Mouse (Mus musculus): ENCODE data around the gene Sbp. TPM values are rescaled to one million over a fixed set of nuclear protein-coding genes. Genes with fewer than 3 reads are reported as not detected.

Sbp gene
- polyA plus RNA-seq, 1 experiment = not detected

GRCm38 (mm10) chr17:23971315-23971714 lies 29.8 kb downstream of the Sbp start:
- Histone ChIP-seq H3K36me3 (ENCODE audit: control insufficient read depth, insufficient read depth, low read length) (no peaks in the 10 kb centered on the region), H3K27me3 (ENCODE audit: control insufficient read depth, insufficient read depth, low read length) (no peaks in the 10 kb centered on the region), H3K4me1 (ENCODE audit: control insufficient read depth, insufficient read depth, low read length) (no peaks in the 10 kb centered on the region; the same call in 1 of the 2 replicates), H3K27ac (ENCODE audit: control insufficient read depth, insufficient read depth, low read depth, low read length) (no peak overlapping the region), H3K4me3 (ENCODE audit: control insufficient read depth, low read depth, low read length) (no peak overlapping the region)
- no peak for TF ChIP-seq CTCF (IDR thresholded peaks at IDR 0.05; ENCODE audit: control insufficient read depth, insufficient read depth, insufficient replicate concordance, low read depth, low read length)
- TF ChIP-seq POLR2A (IDR thresholded peaks at IDR 0.05; ENCODE audit: control insufficient read depth, low read depth, low read length) = no peak

- no peaks in the 10 kb centered on the region for H3K4me1 ChIP-seq (ENCODE audit: control insufficient read depth, insufficient read depth, low read length)
- H3K4me3 ChIP-seq (ENCODE audit: control insufficient read depth, low read depth, low read length) = no peak overlapping the region
- H3K36me3 ChIP-seq (ENCODE audit: control insufficient read depth, insufficient read depth, low read length) = no peaks in the 10 kb centered on the region
- no peak for TF ChIP-seq POLR2A (IDR thresholded peaks at IDR 0.05; ENCODE audit: control insufficient read depth, low read depth, low read length)
- no peaks in the 10 kb centered on the region for H3K27me3 ChIP-seq (ENCODE audit: control insufficient read depth, insufficient read depth, low read length)
- H3K27ac ChIP-seq (ENCODE audit: control insufficient read depth, insufficient read depth, low read depth, low read length) = no peak overlapping the region
Measured at GRCm38 (mm10) chr17:23976665-23977064, 35.2 kb downstream of the Sbp start.

GRCm38 (mm10) chr17:23979471-23979870 lies 38.0 kb downstream of the Sbp start:
- Histone ChIP-seq H3K36me3 (ENCODE audit: control insufficient read depth, insufficient read depth, low read length) (no peaks in the 10 kb centered on the region), H3K27ac (ENCODE audit: control insufficient read depth, insufficient read depth, low read depth, low read length) (no peak overlapping the region), H3K4me3 (ENCODE audit: control insufficient read depth, low read depth, low read length) (no peak overlapping the region), H3K4me1 (ENCODE audit: control insufficient read depth, insufficient read depth, low read length) (no peaks in the 10 kb centered on the region; the same call in 1 of the 2 replicates), H3K27me3 (ENCODE audit: control insufficient read depth, insufficient read depth, low read length) (no peaks in the 10 kb centered on the region)
- TF ChIP-seq POLR2A (IDR thresholded peaks at IDR 0.05; ENCODE audit: control insufficient read depth, low read depth, low read length) (no peak), CTCF (IDR thresholded peaks at IDR 0.05; ENCODE audit: control insufficient read depth, insufficient read depth, insufficient replicate concordance, low read depth, low read length) (no peak)

- H3K4me3 ChIP-seq (ENCODE audit: control insufficient read depth, low read depth, low read length) = no peak within 1 kb of the TSS
Measured at GRCm38 (mm10) chr17:23980297-23980909, 38.9 kb downstream of the Sbp start, which contains the start of gene Prss30. Prss30 (minus strand) TSS chr17:23980566.

GRCm38 (mm10) chr17:23982912-23983311 lies 41.4 kb downstream of the Sbp start:
- no peak overlapping the region for H3K4me3 ChIP-seq (ENCODE audit: control insufficient read depth, low read depth, low read length)

More at GRCm38 (mm10) chr17:23980297-23980909, 38.9 kb downstream of the Sbp start, which contains the start of gene Prss30:
- no peaks in the 10 kb centered on the region for H3K36me3 ChIP-seq (ENCODE audit: control insufficient read depth, insufficient read depth, low read length)
- H3K4me1 ChIP-seq (ENCODE audit: control insufficient read depth, insufficient read depth, low read length) = no peaks in the 10 kb centered on the region; the same call in 1 of the 2 replicates
- no peak within 1 kb of the TSS for H3K27ac ChIP-seq (ENCODE audit: control insufficient read depth, insufficient read depth, low read depth, low read length)
- no peaks in the 10 kb centered on the region for H3K27me3 ChIP-seq (ENCODE audit: control insufficient read depth, insufficient read depth, low read length)
- TF ChIP-seq CTCF (IDR thresholded peaks at IDR 0.05; ENCODE audit: control insufficient read depth, insufficient read depth, insufficient replicate concordance, low read depth, low read length) (no peak), POLR2A (IDR thresholded peaks at IDR 0.05; ENCODE audit: control insufficient read depth, low read depth, low read length) (no peak)

GRCm38 (mm10) chr17:23984989-23985388 lies 43.5 kb downstream of the Sbp start:
- TF ChIP-seq POLR2A (IDR thresholded peaks at IDR 0.05; ENCODE audit: control insufficient read depth, low read depth, low read length) (no peak), CTCF (IDR thresholded peaks at IDR 0.05; ENCODE audit: control insufficient read depth, insufficient read depth, insufficient replicate concordance, low read depth, low read length) (no peak)
- no peak overlapping the region for H3K27ac ChIP-seq (ENCODE audit: control insufficient read depth, insufficient read depth, low read depth, low read length)
- no peaks in the 10 kb centered on the region for H3K27me3 ChIP-seq (ENCODE audit: control insufficient read depth, insufficient read depth, low read length)
- H3K36me3 ChIP-seq (ENCODE audit: control insufficient read depth, insufficient read depth, low read length) = no peaks in the 10 kb centered on the region
- H3K4me3 ChIP-seq (ENCODE audit: control insufficient read depth, low read depth, low read length) = no peak overlapping the region
- H3K4me1 ChIP-seq (ENCODE audit: control insufficient read depth, insufficient read depth, low read length) = no peaks in the 10 kb centered on the region; the same call in 1 of the 2 replicates

More at GRCm38 (mm10) chr17:23982912-23983311, 41.4 kb downstream of the Sbp start:
- no peaks in the 10 kb centered on the region; the same call in 1 of the 2 replicates for H3K4me1 ChIP-seq (ENCODE audit: control insufficient read depth, insufficient read depth, low read length)
- H3K27ac ChIP-seq (ENCODE audit: control insufficient read depth, insufficient read depth, low read depth, low read length) = no peak overlapping the region
- H3K27me3 ChIP-seq (ENCODE audit: control insufficient read depth, insufficient read depth, low read length) = no peaks in the 10 kb centered on the region
- H3K36me3 ChIP-seq (ENCODE audit: control insufficient read depth, insufficient read depth, low read length) = no peaks in the 10 kb centered on the region
- no peak for TF ChIP-seq CTCF (IDR thresholded peaks at IDR 0.05; ENCODE audit: control insufficient read depth, insufficient read depth, insufficient replicate concordance, low read depth, low read length)
- TF ChIP-seq POLR2A (IDR thresholded peaks at IDR 0.05; ENCODE audit: control insufficient read depth, low read depth, low read length) = no peak

GRCm38 (mm10) chr17:23989802-23990201 lies 48.3 kb downstream of the Sbp start:
- Histone ChIP-seq H3K27ac (ENCODE audit: control insufficient read depth, insufficient read depth, low read depth, low read length) (no peak overlapping the region), H3K36me3 (ENCODE audit: control insufficient read depth, insufficient read depth, low read length) (no peaks in the 10 kb centered on the region), H3K27me3 (ENCODE audit: control insufficient read depth, insufficient read depth, low read length) (no peaks in the 10 kb centered on the region), H3K4me3 (ENCODE audit: control insufficient read depth, low read depth, low read length) (no peak overlapping the region), H3K4me1 (ENCODE audit: control insufficient read depth, insufficient read depth, low read length) (peaks cover 2% of the 10 kb centered on the region)
- no peak for TF ChIP-seq CTCF (IDR thresholded peaks at IDR 0.05; ENCODE audit: control insufficient read depth, insufficient read depth, insufficient replicate concordance, low read depth, low read length)
- TF ChIP-seq POLR2A (IDR thresholded peaks at IDR 0.05; ENCODE audit: control insufficient read depth, low read depth, low read length) = no peak
